Mouse (Mus musculus): ENCODE measurements around the gene Olfr549. TPM values are rescaled to one million over a fixed set of nuclear protein-coding genes. Genes with fewer than 3 reads are reported as not detected.

The Olfr549 gene
- polyA plus RNA-seq, 1 experiment: not detected

DNA sequence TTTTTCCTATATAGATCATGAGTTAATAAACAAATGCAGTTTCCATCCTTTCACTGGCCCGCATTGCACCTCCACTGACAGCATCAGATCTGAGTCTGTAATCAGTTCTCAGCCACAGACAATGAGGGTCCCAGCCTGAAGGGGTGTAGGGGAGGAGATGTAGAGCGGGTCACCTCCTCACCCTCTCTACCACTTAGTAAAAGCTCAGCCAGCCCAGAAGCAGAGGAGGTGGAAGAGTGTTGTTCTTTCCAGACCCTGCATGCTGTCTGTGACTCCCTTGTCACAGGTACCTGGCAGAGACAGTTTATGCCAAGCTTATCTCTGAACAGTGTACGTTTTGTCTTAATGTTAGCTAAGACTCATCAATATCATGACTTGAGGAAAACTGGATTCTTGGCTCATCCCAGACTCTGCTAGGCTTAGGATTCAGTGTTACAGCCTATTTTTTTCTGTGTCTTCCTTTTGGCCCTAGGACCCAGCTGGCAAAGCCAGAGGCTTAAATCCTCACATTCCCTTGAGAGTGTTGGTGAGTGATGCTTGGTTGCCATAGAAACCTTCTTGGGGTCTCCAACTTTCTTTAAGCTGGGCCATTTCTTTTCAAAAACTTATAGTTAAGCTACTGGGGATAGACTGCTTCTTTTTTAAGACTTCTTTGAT is 23.6 kb downstream of the Olfr549 start:
- WGBS: 63% methylated on average over 3 of the region's 3 CpGs
- H3K4me3 ChIP-seq (replicated peaks; ENCODE audit: extremely low read depth, low read depth, low read length): no peak overlapping the region
- no peak for DNase-seq
- no peaks in the 10 kb centered on the region for H3K4me1 ChIP-seq (ENCODE audit: control insufficient read depth, insufficient read depth, low read length)
- TF ChIP-seq CTCF (IDR thresholded peaks at IDR 0.05; ENCODE audit: insufficient read depth, low read length) (no peak), POLR2A (IDR thresholded peaks at IDR 0.05; ENCODE audit: borderline replicate concordance, extremely low read depth, low read depth, low read length) (no peak)

DNA sequence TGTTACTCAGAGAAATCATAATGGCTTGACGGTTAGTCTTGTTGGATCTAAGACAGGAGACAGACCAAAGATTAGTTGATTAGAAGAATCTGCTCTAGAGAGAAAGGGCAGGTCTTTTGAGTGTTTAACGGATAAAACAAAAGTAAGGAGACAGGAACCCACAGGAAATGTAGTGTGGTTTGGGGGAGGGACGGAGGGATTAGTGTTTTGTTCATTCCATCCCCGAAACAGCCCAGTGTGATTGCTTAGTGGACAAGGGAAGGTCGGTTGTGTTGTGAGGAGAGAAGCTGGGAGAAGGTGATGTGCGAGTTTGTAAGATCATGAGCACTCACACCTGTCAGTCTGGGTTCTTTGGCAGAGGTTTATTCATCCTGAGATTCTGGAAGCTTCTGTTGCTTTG is 26.3 kb downstream of the Olfr549 start:
- WGBS: 54% methylated on average over 6 of the region's 6 CpGs
- Histone ChIP-seq H3K4me3 (replicated peaks; ENCODE audit: extremely low read depth, low read depth, low read length) (no peak overlapping the region), H3K4me1 (ENCODE audit: control insufficient read depth, insufficient read depth, low read length) (no peaks in the 10 kb centered on the region)
- TF ChIP-seq CTCF (IDR thresholded peaks at IDR 0.05; ENCODE audit: insufficient read depth, low read length) (no peak), POLR2A (IDR thresholded peaks at IDR 0.05; ENCODE audit: borderline replicate concordance, extremely low read depth, low read depth, low read length) (no peak)
- DNase-seq: no peak

DNA sequence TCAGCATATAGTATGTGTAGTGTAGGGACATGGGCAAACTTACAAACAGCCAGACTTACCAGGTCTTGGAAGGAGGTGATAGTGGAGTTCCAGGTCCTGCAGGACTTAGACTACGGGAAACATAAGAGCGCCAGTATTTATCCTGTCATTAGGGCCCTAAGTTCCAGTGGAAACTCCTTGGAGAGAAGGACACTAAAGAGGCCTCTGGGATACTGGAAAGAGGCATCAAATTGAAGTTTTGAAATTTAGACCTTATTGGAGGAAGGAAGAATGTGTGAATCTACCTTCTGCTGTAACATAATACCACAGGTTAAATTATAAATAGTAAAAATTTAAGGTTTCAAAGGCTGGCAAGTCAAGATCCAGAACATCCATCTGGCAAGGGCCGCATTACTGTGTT is 42.1 kb downstream of the Olfr549 start, which contains the start of gene Olfr551:
Gene Olfr551 (minus strand): TSS at position 101 of the 400 bp plus-strand sequence.
- DNase-seq: no peak
- Histone ChIP-seq H3K4me3 (replicated peaks; ENCODE audit: extremely low read depth, low read depth, low read length) (no peak within 1 kb of the TSS), H3K4me1 (ENCODE audit: control insufficient read depth, insufficient read depth, low read length) (no peaks in the 10 kb centered on the region)
- no peak for TF ChIP-seq POLR2A (IDR thresholded peaks at IDR 0.05; ENCODE audit: borderline replicate concordance, extremely low read depth, low read depth, low read length)
- WGBS: 94% methylated on average over 3 of the region's 3 CpGs

DNA sequence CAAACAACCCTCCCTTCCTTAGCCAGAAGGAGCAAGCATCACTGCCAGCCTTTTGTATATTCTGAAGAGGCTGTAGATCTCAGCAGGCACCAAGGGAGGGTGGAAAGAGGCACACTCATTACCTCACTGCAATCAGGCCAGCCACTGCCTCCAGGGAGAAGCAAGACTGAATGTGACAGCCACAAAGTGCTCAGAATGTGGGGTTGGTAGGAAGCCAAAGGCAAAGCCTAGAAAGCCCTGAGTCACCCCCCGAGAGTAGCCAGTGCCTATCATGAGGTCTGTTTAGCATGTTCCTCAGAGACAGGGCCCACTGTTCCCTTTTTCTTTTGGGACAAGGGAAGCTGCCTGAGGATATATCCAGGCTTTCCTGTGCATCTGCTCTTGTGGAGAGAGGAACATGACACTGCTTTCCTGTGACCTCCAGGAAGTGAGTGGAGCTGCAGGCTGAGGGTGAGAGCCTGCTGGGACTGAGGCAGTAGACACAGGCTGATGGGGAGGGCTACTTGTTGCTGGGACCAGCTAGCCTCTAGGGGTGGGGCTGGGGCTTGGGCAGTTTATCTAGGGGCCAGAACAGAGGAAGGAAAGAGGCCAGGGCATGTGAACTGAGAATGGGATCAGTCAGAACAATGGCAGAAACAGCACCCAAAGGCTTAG is 47.8 kb downstream of the Olfr549 start, which contains the start of gene Olfr552:
Gene Olfr552 (plus strand): TSS at position 393 of the 654 bp plus-strand sequence.
- TF ChIP-seq POLR2A (IDR thresholded peaks at IDR 0.05; ENCODE audit: borderline replicate concordance, extremely low read depth, low read depth, low read length): no peak
- TF ChIP-seq CTCF (IDR thresholded peaks at IDR 0.05; ENCODE audit: insufficient read depth, low read length): no peak
- no peak for DNase-seq
- WGBS: 19% methylated on average over 1 of the region's 1 CpGs
- H3K4me1 ChIP-seq (ENCODE audit: control insufficient read depth, insufficient read depth, low read length): no peaks in the 10 kb centered on the region
- no peak within 1 kb of the TSS for H3K4me3 ChIP-seq (replicated peaks; ENCODE audit: extremely low read depth, low read depth, low read length)

Other genes starting within 250 kb of the Olfr549 start
- gene Rrm1, start 108.2 kb upstream of the Olfr549 start, polyA plus RNA-seq (2012; rRNA removed): 5.9 and 7.2 TPM in 2 replicates
- gene Olfr543, start 68.2 kb upstream of the Olfr549 start, polyA plus RNA-seq (2012; rRNA removed): not detected in 2 replicates
- gene Olfr544, start 61.6 kb upstream of the Olfr549 start, polyA plus RNA-seq (2012; rRNA removed): not detected in 2 replicates
- gene Olfr545, start 50.3 kb upstream of the Olfr549 start, polyA plus RNA-seq (2012; rRNA removed): not detected in 2 replicates
- not detected in 2 replicates for gene Olfr547, start 15.1 kb upstream of the Olfr549 start, polyA plus RNA-seq (2012; rRNA removed)
- not detected in 2 replicates for gene Olfr548-ps1, start 9.0 kb upstream of the Olfr549 start, polyA plus RNA-seq (2012; rRNA removed)
- 6.1 and 9.7 TPM in 2 replicates for gene Trim21, start 15.6 kb downstream of the Olfr549 start, polyA plus RNA-seq (2012; rRNA removed)
- 8.4 and 9.4 TPM in 2 replicates for gene Olfr550, start 21.6 kb downstream of the Olfr549 start, polyA plus RNA-seq (2012; rRNA removed)
- gene Olfr551, start 42.0 kb downstream of the Olfr549 start, polyA plus RNA-seq (2012; rRNA removed): not detected in 2 replicates
- 0.13 and 0.16 TPM in 2 replicates for gene Olfr552, start 47.9 kb downstream of the Olfr549 start, polyA plus RNA-seq (2012; rRNA removed)
- gene Olfr553, start 68.3 kb downstream of the Olfr549 start, polyA plus RNA-seq (2012; rRNA removed): not detected in 2 replicates
- not detected in 2 replicates for gene Olfr554, start 88.6 kb downstream of the Olfr549 start, polyA plus RNA-seq (2012; rRNA removed)
- gene Olfr555, start 109.0 kb downstream of the Olfr549 start, polyA plus RNA-seq (2012; rRNA removed): not detected in 2 replicates
- gene Olfr556, start 115.0 kb downstream of the Olfr549 start, polyA plus RNA-seq (2012; rRNA removed): 0.12 and 0.19 TPM in 2 replicates
- 16.7 and 23.7 TPM in 2 replicates for gene Trim68, start 137.5 kb downstream of the Olfr549 start, polyA plus RNA-seq (2012; rRNA removed)
- gene Olfr557, start 146.0 kb downstream of the Olfr549 start, polyA plus RNA-seq (2012; rRNA removed): 0.26 TPM in 1 of 2 replicates, not detected in the other
- gene Olfr558, start 152.3 kb downstream of the Olfr549 start, polyA plus RNA-seq (2012; rRNA removed): 0.17 and 0.37 TPM in 2 replicates
- gene Olfr33, start 169.2 kb downstream of the Olfr549 start, polyA plus RNA-seq (2012; rRNA removed): not detected in 2 replicates
- gene Olfr559, start 177.6 kb downstream of the Olfr549 start, polyA plus RNA-seq (2012; rRNA removed): not detected in 2 replicates
- not detected in 2 replicates for gene Olfr560, start 209.5 kb downstream of the Olfr549 start, polyA plus RNA-seq (2012; rRNA removed)
- 0.53 and 1.7 TPM in 2 replicates for gene Olfr78, start 209.6 kb downstream of the Olfr549 start, polyA plus RNA-seq (2012; rRNA removed)
- 0.10 TPM in 1 of 2 replicates, not detected in the other for gene Olfr561, start 221.4 kb downstream of the Olfr549 start, polyA plus RNA-seq (2012; rRNA removed)